Comparison of ENCODE assay signal across 8 mouse cellular contexts in genomic region chr19:60860868-60861700, GRCm38 (mm10). TPM values are rescaled to one million over a fixed set of nuclear protein-coding genes. Genes with fewer than 3 reads are reported as not detected.
DNase-seq lines count a peak whose midpoint lies in the region; ATAC-seq and TF ChIP-seq lines count a peak whose summit lies in the region.

Gene Sfxn4 (minus strand): TSS chr19:60861479.

- H3K27me3 ChIP-seq in heart, embryonic 11.5 days (ENCODE audit: control insufficient read depth, insufficient read depth, low read length), result no peaks in the 10 kb centered on the region
- no peaks in the 10 kb centered on the region for H3K27me3 ChIP-seq in kidney, embryonic 16.5 days (ENCODE audit: insufficient read depth, low read length)
- no peaks in the 10 kb centered on the region for H3K27me3 ChIP-seq in liver, adult 2 months (ENCODE audit: control insufficient read depth, insufficient read depth, low read length)
- no peaks in the 10 kb centered on the region for H3K27me3 ChIP-seq in myocyte (ENCODE audit: control insufficient read depth, insufficient read depth, insufficient read length)
- no peaks in the 10 kb centered on the region for H3K27me3 ChIP-seq in splenic B cell, adult 2 months (ENCODE audit: control insufficient read depth, insufficient read depth, low read length, poor library complexity, severe bottlenecking)

- H3K27ac ChIP-seq in heart, embryonic 11.5 days (ENCODE audit: low read depth, low read length), result peak within 1 kb of the TSS; percentile 16; the same call in 1 of the 2 replicates
- peak within 1 kb of the TSS; percentile 84 for H3K27ac ChIP-seq in kidney, embryonic 16.5 days (ENCODE audit: low read length)
- peak within 1 kb of the TSS; percentile 55; the same call in 1 of the 2 replicates for H3K27ac ChIP-seq in liver, adult 2 months (replicated peaks; ENCODE audit: insufficient read depth, low read depth, low read length)

- TF ChIP-seq POLR2A in liver, adult 2 months (IDR thresholded peaks at IDR 0.05; ENCODE audit: extremely low read depth, insufficient read depth, low read length), result no peak
- peak; percentile 58 for TF ChIP-seq POLR2A in myocyte (IDR thresholded peaks at IDR 0.05; ENCODE audit: insufficient read length, low read depth)

- peak within 1 kb of the TSS; percentile 80 for H3K4me2 ChIP-seq in heart, embryonic 11.5 days
- peak within 1 kb of the TSS; percentile 74 for H3K4me2 ChIP-seq in kidney, embryonic 16.5 days (replicated peaks; ENCODE audit: low read depth, low read length)
- H3K4me2 ChIP-seq in myocyte (ENCODE audit: low read depth), result peak within 1 kb of the TSS; percentile 75

- H3K4me3 ChIP-seq in heart, embryonic 11.5 days (ENCODE audit: low read depth, low read length), result peak within 1 kb of the TSS; percentile 55
- peak within 1 kb of the TSS; percentile 69 for H3K4me3 ChIP-seq in kidney, embryonic 16.5 days (ENCODE audit: low read length)
- H3K4me3 ChIP-seq in liver, adult 2 months (ENCODE audit: insufficient read depth, low read depth, low read length), result peak within 1 kb of the TSS; percentile 53
- peak within 1 kb of the TSS; percentile 26 for H3K4me3 ChIP-seq in myocyte

- H3ac ChIP-seq in myocyte (ENCODE audit: control insufficient read depth, insufficient read length), result peak within 1 kb of the TSS; percentile 44

- peak; percentile 86 to 89 for DNase-seq in B cell, adult 2 months
- peak; percentile 97 for DNase-seq in brain, adult 2 months (ENCODE audit: low read depth, low spot score)
- peak; percentile 83 for DNase-seq in liver, adult 2 months (ENCODE audit: extremely low read depth, low read depth, low spot score)
- DNase-seq in splenic B cell, adult 2 months (ENCODE audit: low read depth, low spot score), result peak; percentile 89

- no peaks in the 10 kb centered on the region for H3K4me1 ChIP-seq in heart, embryonic 11.5 days (ENCODE audit: control insufficient read depth, insufficient read depth, low read length)
- peaks cover 11% of the 10 kb centered on the region; the same call in 1 of the 2 replicates for H3K4me1 ChIP-seq in kidney, embryonic 16.5 days (ENCODE audit: insufficient read depth, low read length)
- H3K4me1 ChIP-seq in liver, adult 2 months (ENCODE audit: control insufficient read depth, insufficient read depth, low read length), result no peaks in the 10 kb centered on the region; the same call in 1 of the 2 replicates

- 0 out of 2 replicates have a peak, but pooled peaks have one; percentile 8 for TF ChIP-seq CTCF in liver, adult 2 months (IDR thresholded peaks at IDR 0.05; ENCODE audit: low read depth, low read length)

- peaks cover 3% of the 10 kb centered on the region; the same call in 1 of the 2 replicates for H3K36me3 ChIP-seq in heart, embryonic 11.5 days (ENCODE audit: control insufficient read depth, insufficient read depth, low read length)
- peaks cover 25% of the 10 kb centered on the region for H3K36me3 ChIP-seq in kidney, embryonic 16.5 days (ENCODE audit: insufficient read depth, low read length)
- H3K36me3 ChIP-seq in liver, adult 2 months (ENCODE audit: control insufficient read depth, insufficient read depth, low read length), result peaks cover 18% of the 10 kb centered on the region
- H3K36me3 ChIP-seq in myocyte (ENCODE audit: control insufficient read depth, insufficient read depth), result peaks cover 16% of the 10 kb centered on the region
- H3K36me3 ChIP-seq in splenic B cell, adult 2 months (ENCODE audit: control insufficient read depth, insufficient read depth, low read length, poor library complexity, severe bottlenecking), result peaks cover 5% of the 10 kb centered on the region; the same call in 1 of the 2 replicates

- H3K9me3 ChIP-seq in heart, embryonic 11.5 days (replicated peaks; ENCODE audit: control insufficient read depth, low read length), result no peaks in the 10 kb centered on the region
- no peaks in the 10 kb centered on the region for H3K9me3 ChIP-seq in kidney, embryonic 16.5 days (ENCODE audit: low read length)

- WGBS in heart, embryonic 11.5 days (ENCODE audit: insufficient replicate concordance), result 3% methylated on average over 30 of the region's 30 CpGs
- WGBS in kidney, embryonic 16.5 days, result 3% methylated on average over 30 of the region's 30 CpGs
- WGBS in liver, adult 2 months, result 6% methylated on average over 30 of the region's 30 CpGs

- ATAC-seq in erythroblast, adult 5-6 weeks (replicated peaks; ENCODE audit: low FRiP score, poor library complexity, severe bottlenecking), result peak; percentile 98
- ATAC-seq in heart, embryonic 11.5 days (replicated peaks; ENCODE audit: insufficient number of reproducible peaks, low FRiP score, low TSS enrichment), result peak; percentile 97
- ATAC-seq in kidney, embryonic 16.5 days (ENCODE audit: low FRiP score, low TSS enrichment), result peak; percentile 100

- peak within 1 kb of the TSS; percentile 76 for H3K9ac ChIP-seq in heart, embryonic 11.5 days (ENCODE audit: low read depth, low read length)
- peak within 1 kb of the TSS; percentile 81 for H3K9ac ChIP-seq in kidney, embryonic 16.5 days (replicated peaks; ENCODE audit: low read length)
- peak within 1 kb of the TSS; percentile 72 for H3K9ac ChIP-seq in liver, adult 2 months (ENCODE audit: low read depth, low read length)

- no peaks in the 10 kb centered on the region for H3K79me2 ChIP-seq in liver, adult 2 months (ENCODE audit: control insufficient read depth, insufficient read depth, low read length)
- H3K79me2 ChIP-seq in myocyte (ENCODE audit: control insufficient read depth, insufficient read depth), result no peaks in the 10 kb centered on the region

TF ChIP-seq in myocyte, 11 proteins besides CTCF, POLR2A, EP300 and RAD21:
- no peak for TF ChIP-seq MYOG (IDR thresholded peaks at IDR 0.05; ENCODE audit: control insufficient read depth in 1 of 3, insufficient read depth in 1 of 3, insufficient read length in 2 of 3, low read depth in 2 of 3)
- no peak for TF ChIP-seq TCF3 (IDR thresholded peaks at IDR 0.05; ENCODE audit: insufficient read length, low read depth)
- peak; percentile 10 for TF ChIP-seq REST (IDR thresholded peaks at IDR 0.05; ENCODE audit: insufficient read depth, insufficient read length)
- TF ChIP-seq POLR2AphosphoS2 (IDR thresholded peaks at IDR 0.05; ENCODE audit: insufficient read length, low read depth), result no peak

RNA-seq across cellular contexts. Expression of gene Sfxn4, which starts in this region (rescaled TPM):
- total RNA-seq in erythroblast, adult 5-6 weeks (2015; ENCODE audit: low replicate concordance), result 7.3 and 11.9 TPM in 2 replicates
- total RNA-seq in erythroblast, adult 5-6 weeks (2017; ENCODE audit: low replicate concordance), result 3.5 and 13.2 TPM in 2 replicates
- 6.9 and 7.3 TPM in 2 replicates for polyA plus RNA-seq in heart, embryonic 11.5 days (2014; fragmentation: Nextera tagmentation; extraction: Ambion mirVana)
- polyA plus RNA-seq in kidney, embryonic 16.5 days (2015; fragmentation: Nextera tagmentation; extraction: Ambion mirVana), result 8.6 and 8.9 TPM in 2 replicates
- total RNA-seq in liver, adult 2 months (2014; rRNA removed), result 0.47 and 0.55 TPM in 2 replicates
- polyA plus RNA-seq in liver, adult 2 months (2012; rRNA removed), result 0.11 TPM in 1 of 2 replicates, not detected in the other
- polyA plus RNA-seq in myocyte (2012; fragmentation: generic; extraction: Trizol), result 2.7 TPM

Comparison
In these comparisons a context has a peak if more than half of its experiments do, and no peak if none do; other contexts are left out.
1. Peak in every context shown above with its lines: DNase-seq, ATAC-seq, H3K4me3 ChIP-seq and H3K27ac ChIP-seq.
2. Peak in DNase-seq, H3K4me3 ChIP-seq, H3K27ac ChIP-seq and H3K9ac ChIP-seq in liver, adult 2 months; RNA of the gene not detected or under 1 TPM.
3. H3K27ac ChIP-seq: peak in every context shown above with its lines; median percentile 84 in kidney, embryonic 16.5 days; 55 in liver, adult 2 months; 16 in heart, embryonic 11.5 days.